Mouse (Mus musculus): ENCODE results near the gene Lin7a. TPM values are rescaled to one million over a fixed set of nuclear protein-coding genes. Genes with fewer than 3 reads are reported as not detected.

Lin7a gene
- 10 to 100 TPM; 41.2 to 43.4 TPM for total RNA-seq (2021)

DNA sequence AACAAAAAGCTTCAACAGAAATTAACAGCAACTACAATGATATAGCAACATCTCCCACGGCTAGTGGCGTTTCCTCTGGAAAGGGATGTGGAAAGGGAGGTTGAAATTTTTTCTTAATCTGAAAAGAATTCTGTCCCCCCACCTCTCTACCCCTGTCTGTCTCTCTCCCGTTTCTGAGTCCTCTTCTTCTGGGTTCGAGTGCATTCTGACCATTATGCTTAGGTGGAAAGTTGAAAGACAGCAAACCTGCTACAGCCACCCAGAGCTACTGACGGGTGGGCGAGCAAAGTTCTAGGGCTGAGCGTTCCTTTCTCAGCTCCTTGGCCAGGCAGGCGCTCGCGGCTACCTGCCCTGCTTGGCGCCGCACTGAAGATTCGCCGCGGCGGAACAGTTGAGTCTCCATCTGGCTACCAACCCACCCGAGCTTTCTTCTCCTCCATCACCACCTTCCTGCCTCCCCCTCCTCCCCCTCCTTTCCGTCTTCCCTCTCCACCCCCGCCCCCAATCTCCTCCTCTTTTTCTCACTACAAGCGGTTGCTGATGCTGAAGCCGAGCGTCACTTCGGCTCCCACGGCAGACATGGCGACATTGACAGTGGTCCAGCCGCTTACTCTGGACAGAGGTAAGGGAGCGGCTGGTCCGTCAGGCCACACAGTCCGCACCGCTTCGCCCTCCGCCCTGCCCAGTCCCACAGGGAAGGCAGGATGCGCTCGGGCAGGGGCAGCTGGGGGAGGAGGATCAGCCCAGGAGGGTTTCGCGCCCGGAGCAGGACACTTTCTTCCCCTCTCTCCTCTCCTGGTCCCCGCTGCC lies at the start of gene Lin7a:
TSS of gene Lin7a (plus strand) at position 366 of the 810 bp plus-strand sequence.
- DNase-seq (ENCODE audit: extremely low spot score in 1 of 2, low spot score in 2 of 2): peak in 1 of 2 experiments; percentile 22
- intact Hi-C loops (cut with DNase I): loop anchor here (5.0 to 10.0 kb wide), 2 partner anchors 113 to 334 kb away; no protein-coding TSS in a partner anchor

DNA sequence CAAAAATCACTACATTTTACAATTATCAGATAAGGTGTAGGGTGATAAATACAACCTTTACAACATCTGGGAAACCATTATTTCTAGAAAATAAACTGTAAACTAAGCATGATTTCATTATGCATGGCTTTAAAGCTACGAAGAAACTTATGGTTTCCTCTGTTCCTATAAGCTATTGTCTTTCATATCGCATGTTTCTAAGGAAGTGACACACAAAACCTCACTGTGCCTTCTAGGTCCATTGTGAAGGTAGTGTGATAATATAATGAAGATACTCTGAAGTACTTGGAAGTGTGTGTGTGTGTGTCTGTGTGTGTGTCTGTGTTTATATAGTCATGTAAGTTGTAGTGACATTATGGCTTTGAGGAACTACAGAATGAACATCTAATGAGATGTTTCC lies 49.8 kb upstream of the Lin7a start:
- intact Hi-C loops (cut with DNase I): no loop called here
- DNase-seq (ENCODE audit: extremely low spot score in 1 of 2, low spot score in 2 of 2): no peak

DNA sequence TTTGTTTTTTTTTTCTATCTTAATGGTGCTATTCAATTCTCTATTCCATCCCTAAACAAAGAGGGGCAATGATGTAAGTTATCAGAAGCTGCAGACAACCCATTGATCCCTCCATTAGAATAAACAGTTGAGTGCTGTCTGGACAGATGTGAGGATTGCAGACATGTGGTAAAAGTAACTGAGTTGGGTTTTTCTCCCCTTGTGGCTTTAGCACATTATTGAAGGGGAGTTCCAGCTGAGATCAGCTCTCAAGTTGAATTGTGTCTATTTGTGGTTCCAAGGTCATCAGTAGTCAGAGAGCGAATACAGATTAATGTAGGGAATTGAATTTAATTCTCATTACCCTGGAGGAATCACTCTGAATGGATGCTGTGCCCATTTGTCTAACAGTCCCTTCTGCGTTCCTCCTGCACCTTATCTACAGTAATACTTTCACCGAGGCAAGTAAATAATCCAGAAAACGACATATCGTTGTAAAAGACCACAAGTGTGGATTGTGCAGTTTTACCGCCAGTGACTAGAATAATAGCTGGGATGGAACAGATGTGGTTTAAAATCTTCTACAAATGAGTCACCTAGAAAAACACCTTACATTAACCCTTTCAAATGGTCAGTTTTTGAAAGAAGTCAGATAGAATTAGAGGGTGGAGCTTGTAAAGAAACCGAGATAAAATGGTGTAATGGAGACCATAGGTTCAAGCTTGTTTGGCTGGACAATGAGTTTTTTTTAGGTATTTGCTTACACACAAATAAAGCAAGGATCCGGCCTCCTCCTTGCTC lies 48.9 kb upstream of the Lin7a start:
- no peak for DNase-seq (ENCODE audit: extremely low spot score in 1 of 2, low spot score in 2 of 2)
- intact Hi-C loops (cut with DNase I): no loop called here

DNA sequence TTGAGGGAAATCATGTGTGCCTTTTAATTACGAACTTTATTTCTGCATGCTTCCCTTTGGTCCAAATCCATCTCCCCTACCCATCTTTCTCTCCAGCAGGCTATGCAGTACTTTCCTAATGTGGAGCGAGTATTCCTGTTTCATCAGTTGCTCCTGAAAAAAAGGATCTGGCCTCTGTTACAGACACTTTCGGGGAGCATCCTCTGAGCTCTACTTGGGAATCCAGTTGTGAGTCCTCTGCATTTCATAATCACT lies 48.4 kb upstream of the Lin7a start:
- DNase-seq (ENCODE audit: extremely low spot score in 1 of 2, low spot score in 2 of 2): no peak
- intact Hi-C loops (cut with DNase I): no loop called here

DNA sequence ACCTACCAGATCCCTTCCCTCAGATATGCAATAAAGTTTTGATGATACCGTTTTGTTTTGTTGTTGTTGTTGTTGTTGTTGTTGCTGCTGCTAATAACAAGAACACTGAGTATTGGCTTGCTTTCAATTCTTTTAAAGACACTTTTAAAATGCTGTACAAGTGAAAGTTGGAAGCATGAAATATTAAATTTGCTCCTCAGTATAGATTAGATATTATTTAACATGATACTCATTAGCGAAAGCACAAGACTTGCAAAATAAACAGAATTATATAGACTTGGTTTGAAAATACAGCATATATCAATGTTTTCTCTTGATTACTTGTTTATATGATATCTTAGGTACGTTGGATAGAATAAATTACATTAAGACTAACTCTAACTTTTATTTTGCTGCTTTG lies 47.7 kb upstream of the Lin7a start:
- intact Hi-C loops (cut with DNase I): no loop called here
- DNase-seq (ENCODE audit: extremely low spot score in 1 of 2, low spot score in 2 of 2): no peak

DNA sequence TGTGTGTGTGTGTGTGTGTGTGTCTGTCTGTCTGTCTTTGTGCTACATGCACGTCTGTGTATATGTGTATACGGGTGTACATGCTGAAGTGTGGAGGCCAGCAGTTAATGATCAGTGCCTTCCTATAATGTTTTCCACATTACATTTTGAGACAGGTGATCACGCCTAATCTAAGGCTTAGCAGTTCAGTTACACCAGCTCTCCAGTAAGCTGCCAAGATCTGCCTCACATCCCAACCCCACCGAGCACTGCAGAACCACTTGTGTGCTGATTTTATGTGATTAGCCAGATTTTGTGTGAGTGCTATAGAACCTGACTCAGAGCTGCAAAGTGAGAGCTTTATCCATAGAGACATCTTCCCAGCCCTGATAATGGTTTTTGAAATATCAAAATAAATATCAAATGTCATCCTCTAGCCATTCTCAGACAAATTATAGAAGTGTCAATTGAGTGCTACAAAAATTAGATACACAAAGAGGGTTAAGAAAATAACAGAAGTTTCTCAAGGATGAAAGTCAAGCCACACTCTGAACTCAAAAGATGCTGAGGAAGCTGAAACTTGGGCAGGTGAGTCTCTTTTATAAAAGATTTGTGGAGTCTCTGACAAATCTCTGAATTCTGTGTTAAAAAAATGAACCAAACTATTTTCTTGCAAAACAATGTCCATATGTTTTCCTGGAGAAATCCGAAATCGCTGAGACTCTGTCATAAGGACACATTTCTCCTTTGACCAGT lies 46.7 kb upstream of the Lin7a start:
- DNase-seq (ENCODE audit: extremely low spot score in 1 of 2, low spot score in 2 of 2): no peak

DNA sequence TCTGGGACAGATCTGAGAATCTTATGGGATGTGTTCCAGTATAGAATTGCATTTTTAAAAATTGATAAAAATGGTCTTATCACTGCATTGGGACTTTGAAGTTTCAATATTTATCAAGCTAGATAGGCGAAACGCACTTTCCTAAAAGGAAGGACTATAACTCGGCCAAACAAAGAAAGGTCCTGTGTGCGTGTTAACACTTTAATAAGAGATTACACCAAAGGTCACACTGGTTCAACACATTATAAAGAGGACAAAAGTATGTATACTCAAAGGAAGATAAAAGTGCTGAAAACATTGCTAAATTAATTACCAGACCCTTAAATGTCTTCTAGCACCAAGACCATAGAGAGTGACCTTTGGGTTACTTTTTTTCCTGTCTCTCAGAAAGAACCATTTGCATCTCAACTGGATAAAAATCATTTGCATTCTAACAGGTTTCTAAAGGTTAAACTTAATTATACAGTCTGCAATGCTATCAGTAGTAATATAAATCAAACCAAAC lies 46.1 kb upstream of the Lin7a start:
- no peak for DNase-seq (ENCODE audit: extremely low spot score in 1 of 2, low spot score in 2 of 2)
- intact Hi-C loops (cut with DNase I): no loop called here

More for the DNA sequence above, 46.7 kb upstream of the Lin7a start:
- intact Hi-C loops (cut with DNase I): no loop called here

DNA sequence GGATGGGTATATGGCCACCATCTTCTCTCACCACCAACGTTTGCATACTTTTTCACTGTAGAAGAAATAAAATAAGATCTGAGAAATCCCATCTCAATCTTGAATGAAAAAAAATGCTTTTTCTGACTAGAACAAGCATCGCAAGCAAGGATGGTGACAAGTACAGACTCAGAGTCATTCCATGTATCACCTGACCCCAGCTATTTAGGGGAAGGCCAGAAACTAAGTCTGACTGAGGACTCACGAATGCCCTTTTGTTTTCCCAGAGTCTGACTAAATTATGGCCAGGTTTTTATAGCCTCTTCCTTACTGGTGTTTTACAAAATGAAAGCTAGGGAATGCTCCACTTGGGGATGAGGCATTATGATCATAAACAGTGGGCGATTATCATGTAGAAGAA lies 45.6 kb upstream of the Lin7a start:
- intact Hi-C loops (cut with DNase I): no loop called here
- no peak for DNase-seq (ENCODE audit: extremely low spot score in 1 of 2, low spot score in 2 of 2)

DNA sequence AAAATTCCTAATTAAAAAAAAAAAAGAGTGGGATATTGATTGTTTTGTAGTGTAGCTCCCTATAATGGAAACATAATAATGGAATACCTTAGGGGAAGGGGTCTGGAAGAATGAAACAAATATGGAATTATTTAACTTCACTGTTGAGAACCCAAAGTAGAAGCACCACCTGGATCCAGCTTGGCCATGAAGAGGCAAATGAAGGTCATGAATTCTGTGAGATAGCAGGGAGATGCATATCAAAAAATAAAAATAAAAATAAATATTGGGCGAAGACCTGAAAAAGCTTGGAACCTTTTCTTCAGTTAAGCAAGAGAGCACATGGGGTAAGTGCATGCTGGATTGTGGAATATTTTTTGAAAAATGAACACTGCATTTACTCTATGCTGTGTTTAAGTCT lies 43.6 kb upstream of the Lin7a start:
- DNase-seq (ENCODE audit: extremely low spot score in 1 of 2, low spot score in 2 of 2): no peak
- intact Hi-C loops (cut with DNase I): no loop called here

DNA sequence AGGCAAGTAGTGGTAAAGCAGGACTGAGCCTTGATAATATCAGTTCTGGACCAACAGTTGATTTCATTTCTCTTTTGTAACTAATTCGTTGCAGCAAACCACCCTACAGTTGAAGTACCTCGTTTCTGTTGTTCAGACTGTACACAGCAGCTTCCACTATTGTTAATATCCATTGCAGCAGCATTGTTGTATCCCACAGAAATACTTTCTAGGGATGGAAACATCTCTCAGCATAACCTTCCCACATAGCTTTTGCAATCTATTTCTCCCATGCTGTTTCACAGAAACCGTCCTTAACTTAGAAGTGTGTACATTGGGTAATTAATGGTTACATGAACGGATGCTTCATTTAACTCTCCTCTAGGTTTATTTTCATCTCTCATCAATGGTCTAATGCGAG lies 42.7 kb upstream of the Lin7a start:
- intact Hi-C loops (cut with DNase I): no loop called here
- no peak for DNase-seq (ENCODE audit: extremely low spot score in 1 of 2, low spot score in 2 of 2)

DNA sequence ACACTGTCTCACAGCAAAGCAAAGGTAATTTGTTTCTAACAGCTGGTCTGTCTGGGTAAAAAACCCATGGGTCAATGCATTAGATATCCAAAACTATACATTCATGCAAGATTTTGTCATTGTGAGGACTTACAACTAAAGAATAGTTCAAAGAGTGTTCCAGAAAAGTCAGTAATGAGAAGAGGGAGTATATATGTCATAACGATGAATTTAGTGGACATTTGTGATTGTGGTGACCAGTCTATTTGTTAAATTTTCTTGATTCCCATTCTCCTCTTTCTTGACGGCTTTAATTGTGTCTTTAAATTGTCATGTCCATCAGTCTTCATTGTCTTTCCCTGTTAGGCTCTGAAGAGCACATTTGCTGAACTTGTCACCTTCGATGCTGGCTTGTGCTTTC lies 42.1 kb upstream of the Lin7a start:
- intact Hi-C loops (cut with DNase I): no loop called here
- DNase-seq (ENCODE audit: extremely low spot score in 1 of 2, low spot score in 2 of 2): no peak

DNA sequence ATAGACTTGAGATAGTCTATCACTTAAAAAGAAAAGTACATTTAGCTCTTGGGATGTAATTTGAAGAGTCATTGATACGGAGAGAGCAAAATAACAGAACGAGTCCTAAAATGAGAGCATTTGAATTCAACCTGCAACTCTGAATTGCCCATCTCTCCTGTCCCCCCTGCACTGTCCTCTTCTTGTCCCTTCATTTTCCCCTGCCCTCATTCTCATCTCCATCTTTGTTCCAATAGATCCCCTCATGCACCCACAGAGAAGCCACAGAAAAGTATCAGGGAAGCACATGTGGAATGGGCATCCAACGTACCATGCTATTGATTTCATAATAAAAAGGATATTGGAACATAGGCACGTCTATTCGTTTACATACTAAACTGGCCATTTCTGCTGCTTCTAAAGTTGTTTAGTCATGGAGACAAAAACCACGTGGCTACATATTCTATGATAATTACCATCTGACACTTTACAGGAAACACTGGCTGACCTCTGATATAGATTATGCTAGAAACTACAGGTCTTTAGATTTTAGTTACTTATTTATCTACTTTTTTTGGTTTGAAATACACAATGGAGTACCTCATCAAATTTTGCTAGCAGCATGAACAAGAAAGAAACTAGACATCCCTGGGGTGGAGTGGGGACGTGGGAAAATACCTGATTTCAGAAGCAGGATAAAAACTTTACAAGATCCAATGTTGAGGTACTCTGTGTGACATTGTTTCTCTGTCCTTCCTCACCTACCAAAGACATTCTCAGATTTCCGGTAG lies 41.2 kb upstream of the Lin7a start:
- DNase-seq (ENCODE audit: extremely low spot score in 1 of 2, low spot score in 2 of 2): no peak
- intact Hi-C loops (cut with DNase I): no loop called here

DNA sequence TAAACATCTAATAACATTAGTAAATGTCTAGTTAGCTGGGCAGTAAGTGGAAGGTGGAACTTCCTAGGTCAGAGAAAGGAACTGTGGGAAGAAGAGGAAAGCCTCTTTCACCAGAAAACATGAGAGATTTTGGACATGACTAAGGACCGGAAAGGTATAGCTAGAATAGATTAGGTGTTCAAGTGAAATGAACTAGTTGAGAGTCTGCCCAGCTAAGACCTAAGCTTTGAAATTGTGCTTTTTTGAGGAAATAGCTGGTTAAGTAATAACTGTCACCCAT lies 40.7 kb upstream of the Lin7a start:
- intact Hi-C loops (cut with DNase I): no loop called here
- no peak for DNase-seq (ENCODE audit: extremely low spot score in 1 of 2, low spot score in 2 of 2)

DNA sequence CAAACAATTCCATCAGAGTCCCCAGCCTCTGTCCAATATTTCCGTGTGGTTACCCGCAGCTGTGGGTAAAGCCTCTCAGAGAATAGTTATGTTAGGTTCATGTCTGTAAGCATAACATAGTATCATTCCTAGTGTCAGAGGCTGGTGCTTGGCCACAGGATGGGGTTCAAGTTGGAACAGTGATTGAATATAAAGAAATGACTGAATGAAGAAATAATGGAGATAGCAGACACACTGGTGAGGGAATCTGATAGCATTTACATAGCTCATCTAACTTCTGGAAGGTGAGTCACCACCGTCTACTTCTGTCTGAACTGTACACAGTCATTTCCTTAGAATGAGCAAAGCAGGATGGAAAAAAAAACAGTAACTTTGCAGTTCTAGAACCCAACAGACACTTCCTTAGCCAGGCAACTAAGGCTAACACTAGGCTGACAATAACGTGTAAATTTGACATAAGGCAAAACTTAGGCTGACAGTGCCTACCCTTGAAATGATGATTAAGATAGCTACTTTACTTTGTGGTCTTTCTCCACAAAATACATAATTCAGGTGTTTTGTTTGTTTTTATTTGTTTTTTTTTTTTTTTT lies 40.0 kb upstream of the Lin7a start:
- no peak for DNase-seq (ENCODE audit: extremely low spot score in 1 of 2, low spot score in 2 of 2)
- intact Hi-C loops (cut with DNase I): no loop called here

DNA sequence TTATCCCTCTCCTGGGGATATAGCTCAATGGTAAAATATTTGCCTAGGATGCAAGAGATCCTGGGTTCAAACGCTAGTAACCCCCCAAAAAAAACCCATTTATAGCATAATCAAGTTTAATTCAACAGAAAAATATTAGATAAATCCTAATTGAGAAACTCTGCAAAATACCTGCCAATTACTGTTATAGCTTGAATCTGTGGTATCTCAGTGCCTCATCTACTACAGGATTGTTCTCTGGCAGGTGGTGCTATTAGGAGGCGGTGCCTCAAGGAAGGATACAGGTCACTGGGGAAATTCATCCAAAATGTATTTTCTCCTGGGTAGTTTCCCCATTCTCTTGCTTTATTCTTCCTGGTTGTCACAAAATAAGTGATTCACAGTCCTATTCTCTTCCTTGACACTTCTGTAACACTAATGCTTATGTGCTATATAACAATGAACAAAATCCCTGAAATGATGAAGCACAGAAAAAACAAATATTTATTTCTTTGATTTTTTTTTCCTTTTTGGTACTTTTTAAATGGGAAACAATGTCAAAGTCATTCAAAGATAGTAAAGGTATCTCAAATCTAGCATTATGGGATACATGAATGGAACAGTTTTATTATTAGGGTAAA lies 38.9 kb upstream of the Lin7a start:
- DNase-seq (ENCODE audit: extremely low spot score in 1 of 2, low spot score in 2 of 2): no peak
- intact Hi-C loops (cut with DNase I): no loop called here

DNA sequence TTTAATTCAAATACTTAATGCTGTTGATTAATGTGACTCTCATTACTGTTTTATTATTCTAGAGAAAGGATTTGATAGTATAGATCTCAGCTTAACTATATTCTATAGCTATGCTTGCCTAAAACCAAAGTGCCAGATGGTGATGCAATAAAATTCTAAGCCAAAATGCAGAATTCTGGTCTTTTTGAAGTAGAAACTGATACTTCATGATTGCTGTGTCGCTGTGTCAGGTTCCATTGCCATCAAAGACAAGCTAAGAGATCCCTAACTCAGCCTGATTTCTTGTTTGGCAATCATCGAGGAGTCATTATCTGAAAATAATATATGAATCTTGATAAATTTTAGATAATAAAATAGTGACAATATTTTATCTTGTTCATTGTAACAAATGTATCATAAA lies 38.3 kb upstream of the Lin7a start:
- DNase-seq (ENCODE audit: extremely low spot score in 1 of 2, low spot score in 2 of 2): no peak
- intact Hi-C loops (cut with DNase I): no loop called here

DNA sequence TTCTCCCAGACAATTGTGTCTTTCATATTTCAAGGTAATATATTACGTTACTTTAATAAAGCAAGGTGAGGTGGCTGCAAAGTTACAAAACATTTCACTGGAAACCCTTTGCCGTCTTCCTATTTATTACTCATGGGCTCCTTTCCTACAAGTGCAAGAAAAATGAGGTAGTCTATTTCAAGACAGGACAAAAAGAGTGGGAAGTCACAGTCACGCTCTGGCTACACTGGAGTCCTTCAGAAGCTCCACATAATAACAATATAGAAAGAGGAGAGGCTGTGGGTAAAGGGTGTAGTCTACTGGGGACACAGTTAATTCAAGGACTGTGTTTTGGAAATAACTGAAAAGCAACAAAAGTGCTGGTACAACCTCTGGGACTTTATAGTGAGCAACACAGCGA lies 37.7 kb upstream of the Lin7a start:
- intact Hi-C loops (cut with DNase I): no loop called here
- no peak for DNase-seq (ENCODE audit: extremely low spot score in 1 of 2, low spot score in 2 of 2)
